Comparison of ENCODE assay signal across 25 mouse cellular contexts in the genomic region with DNA sequence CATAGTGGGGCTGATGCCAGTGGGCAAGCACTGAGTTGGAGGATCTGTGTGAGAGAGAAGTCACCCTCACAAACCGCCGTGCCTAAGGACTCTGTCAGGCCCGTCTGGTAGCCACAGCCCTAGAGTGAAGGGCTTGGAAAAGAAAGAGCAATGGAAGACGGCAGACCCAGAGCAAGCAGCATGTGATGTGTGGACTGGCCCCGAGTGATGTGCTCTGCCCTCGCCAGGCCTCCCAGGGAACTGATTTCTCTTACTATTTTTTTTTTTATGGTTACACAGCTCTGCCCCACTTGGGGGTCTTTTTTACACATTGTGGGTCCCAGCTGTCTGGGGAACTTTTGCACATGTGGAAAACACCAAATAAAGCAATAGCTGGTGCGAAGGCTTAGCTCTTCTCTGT. TPM values are rescaled to one million over a fixed set of nuclear protein-coding genes. Genes with fewer than 3 reads are reported as not detected.
"Had no signal": no experiment of that assay in that cellular context is flagged by ENCODE, and none has a peak within 500 bp of the region (broad histone marks: within the 10 kb centered on the region; RNA-seq: fewer than 3 reads in every experiment).

No protein-coding gene starts in this region.

- H3K4me3 ChIP-seq: kidney, embryonic 15.5 days; left cerebral cortex, adult 2 months; liver, embryonic 13.5 days; midbrain, embryonic 13.5 days; neural tube, embryonic 12.5 days; neural tube, embryonic 15.5 days had no signal

- H3K9ac ChIP-seq: kidney, embryonic 15.5 days; liver, embryonic 13.5 days; midbrain, embryonic 13.5 days; neural tube, embryonic 12.5 days; neural tube, embryonic 15.5 days had no signal

- ATAC-seq: midbrain, embryonic 13.5 days; midbrain, embryonic 16.5 days had no signal

- DNase-seq: kidney, adult 8-10 months; kidney, postnatal 10 days; kidney, postnatal 36 days; layer of hippocampus, postnatal 36 days; liver, embryonic 13.5 days; lung, adult 2 months; right cerebral cortex, adult 18-20 months; right cerebral cortex, postnatal 14 days; right cerebral cortex, postnatal 4 days; thymus, postnatal 25 days had no signal

- H3K36me3 ChIP-seq: liver, embryonic 13.5 days; midbrain, embryonic 13.5 days; neural tube, embryonic 15.5 days had no signal

- H3K27me3 ChIP-seq: kidney, embryonic 15.5 days; liver, embryonic 13.5 days; midbrain, embryonic 13.5 days; neural tube, embryonic 12.5 days; neural tube, embryonic 15.5 days had no signal

- H3K4me2 ChIP-seq: kidney, embryonic 15.5 days; liver, embryonic 13.5 days; midbrain, embryonic 13.5 days; neural tube, embryonic 12.5 days; neural tube, embryonic 15.5 days had no signal

- H3K27ac ChIP-seq: kidney, embryonic 15.5 days; left cerebral cortex, adult 2 months; liver, embryonic 13.5 days; macrophage; midbrain, embryonic 13.5 days; neural tube, embryonic 12.5 days; neural tube, embryonic 15.5 days had no signal

- H3K4me1 ChIP-seq: kidney, embryonic 15.5 days; liver, embryonic 13.5 days; midbrain, embryonic 13.5 days; neural tube, embryonic 12.5 days; neural tube, embryonic 15.5 days had no signal

- H3K9me3 ChIP-seq: kidney, embryonic 15.5 days; liver, embryonic 13.5 days; midbrain, embryonic 13.5 days; neural tube, embryonic 12.5 days; neural tube, embryonic 15.5 days had no signal

RNA-seq across cellular contexts. Expression of a gene that starts 9.7 kb away (rescaled TPM):
- total RNA-seq: layer of hippocampus, postnatal 10 days; liver, adult 2 months had no signal
- polyA plus RNA-seq: kidney, embryonic 15.5 days; limb, embryonic 11.5 days; limb, embryonic 14.5 days; liver, adult 2 months; liver, embryonic 13.5 days; lung, embryonic 16.5 days; macrophage; stomach, embryonic 14.5 days; thymus, postnatal 0 days had no signal

RNA-seq across cellular contexts. Expression of a gene that starts 28.4 kb away (rescaled TPM):
- total RNA-seq: megakaryocyte, adult 5-6 weeks had no signal
- polyA plus RNA-seq: macrophage had no signal

RNA-seq across cellular contexts. Expression of a gene that starts 46.2 kb away (rescaled TPM):
- total RNA-seq: megakaryocyte, adult 5-6 weeks had no signal
- polyA plus RNA-seq: macrophage had no signal
